ENCODE assay signal across 8 mouse cellular contexts in the genomic region with DNA sequence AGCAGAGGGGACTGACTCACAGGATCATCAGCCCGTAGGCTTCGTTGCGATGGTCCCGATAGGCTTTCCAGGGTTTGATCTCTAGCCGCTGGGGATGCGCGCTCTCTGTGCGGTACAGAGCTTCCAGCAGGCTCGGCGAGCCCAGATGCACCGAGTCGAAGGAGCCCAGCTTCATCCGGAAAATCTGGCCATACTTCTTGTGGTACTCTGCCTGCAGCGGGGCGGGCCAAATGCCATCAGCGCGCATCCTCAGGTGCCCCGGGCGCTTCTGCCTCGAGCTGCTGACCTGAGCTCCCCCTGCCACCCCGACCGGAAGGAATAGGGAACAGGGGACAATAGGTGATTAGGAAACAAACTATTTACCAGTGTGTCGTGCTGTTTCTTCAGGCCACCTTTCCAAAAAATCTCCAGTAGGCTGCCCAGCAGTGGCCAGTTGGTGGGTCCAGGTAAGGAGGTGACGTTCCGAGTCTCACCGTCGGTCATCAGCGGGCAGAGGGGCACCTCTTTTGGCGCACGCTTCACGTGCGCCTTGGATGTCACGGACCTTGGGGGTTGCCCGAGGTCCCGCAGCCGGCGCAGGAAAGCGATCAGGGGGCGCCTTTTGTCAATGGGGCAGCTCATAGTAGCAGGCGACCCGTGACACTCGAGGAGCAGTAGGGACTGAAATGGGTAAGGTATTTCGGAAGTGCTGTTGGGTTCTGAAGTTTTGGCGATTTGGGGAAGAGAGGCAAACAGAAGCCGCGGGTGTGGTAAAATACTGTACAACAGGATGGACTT. TPM values are rescaled to one million over a fixed set of nuclear protein-coding genes. Genes with fewer than 3 reads are reported as not detected.
DNase-seq lines count a peak whose midpoint lies in the region; ATAC-seq lines count a peak whose summit lies in the region.

A gene (plus strand): TSS at position 275 of the 777 bp plus-strand sequence.

- DNase-seq in frontal cortex, adult 2 months (ENCODE audit: extremely low spot score in 1 of 2, low spot score in 1 of 2) = no peak
- no peak for DNase-seq in frontal cortex, postnatal 14 days (ENCODE audit: low spot score in 2 of 2)
- DNase-seq in c-Kit-positive CD71-positive TER-119-positive erythroid progenitor cells, embryonic 14.5 days (ENCODE audit: low spot score) = no peak

- peaks cover 19% of the 10 kb centered on the region for H3K4me1 ChIP-seq in forebrain, embryonic 13.5 days
- H3K4me1 ChIP-seq in hindbrain, embryonic 13.5 days (replicated peaks) = peaks cover 24% of the 10 kb centered on the region
- peaks cover 25% of the 10 kb centered on the region for H3K4me1 ChIP-seq in limb, embryonic 13.5 days
- H3K4me1 ChIP-seq in neural tube, embryonic 13.5 days (replicated peaks) = peaks cover 26% of the 10 kb centered on the region

- H3K4me3 ChIP-seq in forebrain, embryonic 13.5 days = peak within 1 kb of the TSS; percentile 30
- H3K4me3 ChIP-seq in hindbrain, embryonic 13.5 days = peak within 1 kb of the TSS; percentile 33
- H3K4me3 ChIP-seq in limb, embryonic 13.5 days = peak within 1 kb of the TSS; percentile 37
- peak within 1 kb of the TSS; percentile 24 for H3K4me3 ChIP-seq in neural tube, embryonic 13.5 days

- H3K9ac ChIP-seq in forebrain, embryonic 13.5 days = peak within 1 kb of the TSS; percentile 43; the same call in 1 of the 2 replicates
- peak within 1 kb of the TSS; percentile 55 for H3K9ac ChIP-seq in hindbrain, embryonic 13.5 days
- H3K9ac ChIP-seq in limb, embryonic 13.5 days = 0 out of 2 replicates have a peak within 1 kb of the TSS, but pooled peaks have one; percentile 43
- 0 out of 2 replicates have a peak within 1 kb of the TSS, but pooled peaks have one; percentile 8 for H3K9ac ChIP-seq in neural tube, embryonic 13.5 days

- H3K27ac ChIP-seq in forebrain, embryonic 13.5 days = no peak within 1 kb of the TSS
- H3K27ac ChIP-seq in hindbrain, embryonic 13.5 days = no peak within 1 kb of the TSS
- no peak within 1 kb of the TSS for H3K27ac ChIP-seq in limb, embryonic 13.5 days
- H3K27ac ChIP-seq in neural tube, embryonic 13.5 days (replicated peaks) = no peak within 1 kb of the TSS

- WGBS in forebrain, embryonic 13.5 days = under 1% methylated on average over 46 of the region's 46 CpGs
- under 1% methylated on average over 46 of the region's 46 CpGs for WGBS in hindbrain, embryonic 13.5 days
- under 1% methylated on average over 46 of the region's 46 CpGs for WGBS in limb, embryonic 13.5 days
- WGBS in neural tube, embryonic 13.5 days = 1% methylated on average over 46 of the region's 46 CpGs

- no peak for ATAC-seq in activated CD4-positive, CD25-positive, alpha-beta regulatory T cell, adult 4 months
- ATAC-seq in forebrain, embryonic 13.5 days = no peak
- ATAC-seq in hindbrain, embryonic 13.5 days (ENCODE audit: low FRiP score) = no peak
- ATAC-seq in limb, embryonic 13.5 days (ENCODE audit: low FRiP score, low read depth) = no peak
- ATAC-seq in neural tube, embryonic 13.5 days (ENCODE audit: low read depth) = no peak

- no peaks in the 10 kb centered on the region for H3K36me3 ChIP-seq in forebrain, embryonic 13.5 days (ENCODE audit: poor library complexity, severe bottlenecking)
- no peaks in the 10 kb centered on the region for H3K36me3 ChIP-seq in hindbrain, embryonic 13.5 days
- no peaks in the 10 kb centered on the region for H3K36me3 ChIP-seq in limb, embryonic 13.5 days
- no peaks in the 10 kb centered on the region for H3K36me3 ChIP-seq in neural tube, embryonic 13.5 days

- H3K27me3 ChIP-seq in forebrain, embryonic 13.5 days = peaks cover 82% of the 10 kb centered on the region
- H3K27me3 ChIP-seq in hindbrain, embryonic 13.5 days = peaks cover 85% of the 10 kb centered on the region
- H3K27me3 ChIP-seq in limb, embryonic 13.5 days = peaks cover 83% of the 10 kb centered on the region
- H3K27me3 ChIP-seq in neural tube, embryonic 13.5 days = peaks cover 86% of the 10 kb centered on the region

- H3K9me3 ChIP-seq in forebrain, embryonic 13.5 days (replicated peaks) = no peaks in the 10 kb centered on the region
- H3K9me3 ChIP-seq in hindbrain, embryonic 13.5 days = no peaks in the 10 kb centered on the region
- H3K9me3 ChIP-seq in limb, embryonic 13.5 days = no peaks in the 10 kb centered on the region
- no peaks in the 10 kb centered on the region for H3K9me3 ChIP-seq in neural tube, embryonic 13.5 days

- H3K4me2 ChIP-seq in forebrain, embryonic 13.5 days = peak within 1 kb of the TSS; percentile 59
- H3K4me2 ChIP-seq in hindbrain, embryonic 13.5 days = peak within 1 kb of the TSS; percentile 52
- H3K4me2 ChIP-seq in limb, embryonic 13.5 days (replicated peaks) = peak within 1 kb of the TSS; percentile 61
- peak within 1 kb of the TSS; percentile 49 for H3K4me2 ChIP-seq in neural tube, embryonic 13.5 days

RNA-seq across cellular contexts. Expression of the gene that starts here (rescaled TPM):
- 30.8 and 32.9 TPM in 2 replicates for polyA plus RNA-seq in frontal cortex, adult 2 months (2012; rRNA removed)
- polyA plus RNA-seq in activated CD4-positive, CD25-positive, alpha-beta regulatory T cell, adult 4 months (2017; shearing (Covaris generic)) = 10 to 100 TPM; 52.3 to 58.8 TPM
- polyA plus RNA-seq in forebrain, embryonic 13.5 days (2015; fragmentation: Nextera tagmentation; extraction: Ambion mirVana) = 134 and 166 TPM in 2 replicates
- polyA plus RNA-seq in hindbrain, embryonic 13.5 days (2015; fragmentation: Nextera tagmentation; extraction: Ambion mirVana) = 133 and 148 TPM in 2 replicates
- 87.3 and 87.9 TPM in 2 replicates for polyA plus RNA-seq in limb, embryonic 13.5 days (2015; fragmentation: Nextera tagmentation; extraction: Ambion mirVana)
- 170 and 171 TPM in 2 replicates for polyA plus RNA-seq in neural tube, embryonic 13.5 days (2015; fragmentation: Nextera tagmentation; extraction: Ambion mirVana)
